Mouse (Mus musculus) CH12.LX (cell line): Measurements from ENCODE around the gene Dazap1. TPM values are rescaled to one million over a fixed set of nuclear protein-coding genes. Genes with fewer than 3 reads are reported as not detected.

Source experiments
- DNase-seq: peaks from one replicate; pipeline ENCODE4 v3.0.0-alpha.2; 2013; ENCODE audit errors: extremely low read depth
- H3K27ac ChIP-seq: 2 replicates; pipeline ENCODE4 v1.5.1; 2012; ENCODE audit warnings: low read depth, mild to moderate bottlenecking, control low read depth, moderate library complexity; ENCODE audit not compliant: insufficient read depth
- H3K27me3 ChIP-seq: replicated peaks from 2 replicates; pipeline ENCODE3; 2012; ENCODE audit warnings: inconsistent platforms
- H3K36me3 ChIP-seq, 2 experiments: replicated peaks in 1 of 2; 2 replicates each; pipeline versions ENCODE3 to v1.6.1; 2012; ENCODE audit warnings: inconsistent platforms in 1 of 2, low read length in 1 of 2, mild to moderate bottlenecking in 1 of 2, mixed read lengths in 1 of 2, moderate library complexity in 1 of 2; ENCODE audit not compliant: control insufficient read depth in 1 of 2, insufficient read depth in 1 of 2
- H3K4me1 ChIP-seq, 2 experiments: 2 replicates each; pipeline ENCODE4 v1.6.1; 2012; ENCODE audit warnings: inconsistent platforms in 1 of 2, moderate library complexity in 1 of 2; ENCODE audit not compliant: insufficient read depth in 2 of 2, control insufficient read depth in 1 of 2
- H3K4me2 ChIP-seq: 2 replicates; pipeline ENCODE4 v1.6.1; 2012; ENCODE audit warnings: low read depth, mild to moderate bottlenecking, control low read depth; ENCODE audit not compliant: poor library complexity, insufficient read depth, severe bottlenecking
- H3K4me3 ChIP-seq, 3 experiments: fragments of 150-350 bp in 1 of 3; sonication (generic) in 1 of 3; replicated peaks in 1 of 3; 2 replicates each; pipeline versions ENCODE3 to v1.5.1; 2011 to 2012; ENCODE audit warnings: low read depth in 2 of 3, low read length in 2 of 3, mild to moderate bottlenecking in 2 of 3, moderate library complexity in 2 of 3, control low read depth in 1 of 3, improper control_type of control experiment in 1 of 3, inconsistent platforms in 1 of 3, mixed read lengths in 1 of 3; ENCODE audit not compliant: poor library complexity in 1 of 3
- H3K79me2 ChIP-seq: replicated peaks from 2 replicates; pipeline ENCODE4 v1.6.1; 2012; ENCODE audit warnings: mild to moderate bottlenecking, moderate library complexity; ENCODE audit not compliant: control insufficient read depth, poor library complexity, insufficient read depth, severe bottlenecking; ENCODE audit errors: extremely low read depth
- H3K9ac ChIP-seq: 2 replicates; pipeline ENCODE4 v1.6.1; 2012; ENCODE audit warnings: low read depth, mild to moderate bottlenecking, control low read depth, moderate library complexity; ENCODE audit not compliant: insufficient read depth
- H3K9me3 ChIP-seq: replicated peaks from 2 replicates; pipeline ENCODE3; 2012; ENCODE audit warnings: low read length, inconsistent platforms, mixed read lengths
- BHLHE40 ChIP-seq: IDR thresholded peaks from 2 replicates; pipeline ENCODE4 v1.6.1; 2011; ENCODE audit warnings: mild to moderate bottlenecking, low read depth, low read length, improper control_type of control experiment
- CHD1 ChIP-seq: IDR thresholded peaks from 2 replicates; pipeline ENCODE4 v1.6.1; 2012; ENCODE audit warnings: low read depth, low read length, improper control_type of control experiment, inconsistent platforms
- CHD2 ChIP-seq: IDR thresholded peaks from 2 replicates; pipeline ENCODE4 v1.6.1; 2011; ENCODE audit warnings: low read length, improper control_type of control experiment
- CTCF ChIP-seq, 2 experiments: IDR thresholded peaks in 1 of 2; conservative IDR thresholded peaks in 1 of 2; 2 replicates each; pipeline ENCODE4 v1.5.1; 2011 to 2012; ENCODE audit warnings: low read depth in 2 of 2, low read length in 2 of 2, improper control_type of control experiment in 1 of 2, inconsistent platforms in 1 of 2, mild to moderate bottlenecking in 1 of 2, moderate library complexity in 1 of 2
- E2F4 ChIP-seq: IDR thresholded peaks from 2 replicates; pipeline ENCODE4 v1.6.1; 2011; ENCODE audit warnings: low read depth, low read length, improper control_type of control experiment; ENCODE audit not compliant: insufficient replicate concordance
- ELF1 ChIP-seq: IDR thresholded peaks from 2 replicates; pipeline ENCODE4 v1.6.1; 2014; ENCODE audit warnings: low read depth, mild to moderate bottlenecking, inconsistent platforms, low read length, improper control_type of control experiment
- EP300 ChIP-seq: IDR thresholded peaks from 2 replicates; pipeline ENCODE4 v1.6.1; 2011; ENCODE audit warnings: low read length, improper control_type of control experiment
- ETS1 ChIP-seq: conservative IDR thresholded peaks from 2 replicates; pipeline ENCODE4 v1.6.1; 2012; ENCODE audit warnings: low read depth, mild to moderate bottlenecking, inconsistent platforms, low read length, improper control_type of control experiment, moderate library complexity
- GABPA ChIP-seq: IDR thresholded peaks from 2 replicates; pipeline ENCODE4 v1.6.1; 2012; ENCODE audit warnings: low read depth, low read length, improper control_type of control experiment, inconsistent platforms; ENCODE audit not compliant: insufficient replicate concordance
- HCFC1 ChIP-seq: IDR thresholded peaks from 2 replicates; pipeline ENCODE4 v1.6.1; 2012; ENCODE audit warnings: low read depth, mild to moderate bottlenecking, inconsistent platforms, low read length, improper control_type of control experiment
- IRF4 ChIP-seq: IDR thresholded peaks from 2 replicates; pipeline ENCODE4 v1.6.1; 2014; ENCODE audit warnings: low read depth, mild to moderate bottlenecking, inconsistent platforms, low read length, improper control_type of control experiment
- JUN ChIP-seq: IDR thresholded peaks from 2 replicates; pipeline ENCODE4 v1.6.1; 2011; ENCODE audit warnings: low read depth, mild to moderate bottlenecking, low read length, improper control_type of control experiment, moderate library complexity; ENCODE audit not compliant: insufficient read depth
- JUND ChIP-seq: conservative IDR thresholded peaks from 2 replicates; pipeline ENCODE4 v1.6.1; 2011; ENCODE audit warnings: low read depth, low read length, improper control_type of control experiment
- KAT2A ChIP-seq: IDR thresholded peaks from 2 replicates; pipeline ENCODE4 v1.6.1; 2012; ENCODE audit warnings: low read length, improper control_type of control experiment, inconsistent platforms; ENCODE audit not compliant: insufficient replicate concordance
- MAFK ChIP-seq: IDR thresholded peaks from 2 replicates; pipeline ENCODE4 v1.6.1; 2011; ENCODE audit warnings: low read length, improper control_type of control experiment; ENCODE audit not compliant: insufficient replicate concordance
- MAX ChIP-seq: IDR thresholded peaks from 2 replicates; pipeline ENCODE4 v1.6.1; 2011; ENCODE audit warnings: low read length, improper control_type of control experiment
- MAZ ChIP-seq: IDR thresholded peaks from 2 replicates; pipeline ENCODE4 v1.6.1; 2012; ENCODE audit warnings: low read depth, mild to moderate bottlenecking, inconsistent platforms, low read length, improper control_type of control experiment, moderate library complexity
- MEF2A ChIP-seq: IDR thresholded peaks from 2 replicates; pipeline ENCODE4 v1.6.1; 2014; ENCODE audit warnings: low read depth, mild to moderate bottlenecking, inconsistent platforms, low read length, improper control_type of control experiment, borderline replicate concordance
- MXI1 ChIP-seq: IDR thresholded peaks from 2 replicates; pipeline ENCODE4 v1.6.1; 2011; ENCODE audit warnings: mild to moderate bottlenecking, low read depth, low read length, improper control_type of control experiment
- MYC ChIP-seq: IDR thresholded peaks from 2 replicates; pipeline ENCODE4 v1.6.1; 2011; ENCODE audit warnings: low read depth, mild to moderate bottlenecking, improper control_type of control experiment, low read length
- NELFE ChIP-seq: IDR thresholded peaks from 2 replicates; pipeline ENCODE4 v1.6.1; 2011; ENCODE audit warnings: low read depth, low read length, improper control_type of control experiment
- NRF1 ChIP-seq: IDR thresholded peaks from 2 replicates; pipeline ENCODE4 v1.6.1; 2014; ENCODE audit warnings: low read depth, mild to moderate bottlenecking, inconsistent platforms, low read length, improper control_type of control experiment, moderate library complexity
- PAX5 ChIP-seq: IDR thresholded peaks from 2 replicates; pipeline ENCODE4 v1.6.1; 2012; ENCODE audit warnings: low read length, inconsistent platforms, mixed read lengths
- POLR2A ChIP-seq: IDR thresholded peaks from 2 replicates; pipeline ENCODE4 v1.6.1; 2011; ENCODE audit warnings: low read depth, mild to moderate bottlenecking, improper control_type of control experiment, low read length
- POLR2AphosphoS2 ChIP-seq: IDR thresholded peaks from 2 replicates; pipeline ENCODE4 v1.6.1; 2011; ENCODE audit warnings: low read depth, low read length, improper control_type of control experiment
- RAD21 ChIP-seq: IDR thresholded peaks from 2 replicates; pipeline ENCODE4 v1.6.1; 2011; ENCODE audit warnings: low read depth, mild to moderate bottlenecking, low read length, improper control_type of control experiment, moderate library complexity
- RCOR1 ChIP-seq: conservative IDR thresholded peaks from 2 replicates; pipeline ENCODE4 v1.6.1; 2012; ENCODE audit warnings: low read depth, mild to moderate bottlenecking, inconsistent platforms, low read length, improper control_type of control experiment
- SIN3A ChIP-seq: IDR thresholded peaks from 2 replicates; pipeline ENCODE4 v1.6.1; 2012; ENCODE audit warnings: low read length, improper control_type of control experiment, inconsistent platforms
- SMC3 ChIP-seq: IDR thresholded peaks from 2 replicates; pipeline ENCODE4 v1.6.1; 2011; ENCODE audit warnings: low read depth, low read length, improper control_type of control experiment
- TBP ChIP-seq: conservative IDR thresholded peaks from 2 replicates; pipeline ENCODE4 v1.6.1; 2011; ENCODE audit warnings: low read depth, low read length, improper control_type of control experiment
- TCF12 ChIP-seq: IDR thresholded peaks from 2 replicates; pipeline ENCODE4 v1.6.1; 2014; ENCODE audit warnings: low read depth, mild to moderate bottlenecking, inconsistent platforms, low read length, improper control_type of control experiment
- UBTF ChIP-seq: IDR thresholded peaks from 2 replicates; pipeline ENCODE4 v1.6.1; 2012; ENCODE audit warnings: low read depth, mild to moderate bottlenecking, inconsistent platforms, low read length, improper control_type of control experiment, moderate library complexity
- USF1 ChIP-seq: IDR thresholded peaks from 2 replicates; pipeline ENCODE4 v1.6.1; 2014; ENCODE audit warnings: low read depth, mild to moderate bottlenecking, inconsistent platforms, low read length, improper control_type of control experiment
- USF2 ChIP-seq: conservative IDR thresholded peaks from 2 replicates; pipeline ENCODE4 v1.6.1; 2011; ENCODE audit warnings: low read depth, low read length, improper control_type of control experiment
- ZC3H11A ChIP-seq: IDR thresholded peaks from 2 replicates; pipeline ENCODE4 v1.6.1; 2012; ENCODE audit warnings: low read depth, mild to moderate bottlenecking, inconsistent platforms, low read length, improper control_type of control experiment
- ZKSCAN1 ChIP-seq: IDR thresholded peaks from 2 replicates; pipeline ENCODE4 v1.6.1; 2012; ENCODE audit warnings: low read depth, inconsistent platforms, low read length, improper control_type of control experiment, borderline replicate concordance
- ZMIZ1 ChIP-seq: IDR thresholded peaks from 2 replicates; pipeline ENCODE4 v1.6.1; 2012; ENCODE audit warnings: low read depth, mild to moderate bottlenecking, inconsistent platforms, low read length, improper control_type of control experiment
- ZNF384 ChIP-seq: IDR thresholded peaks from 2 replicates; pipeline ENCODE4 v1.6.1; 2012; ENCODE audit warnings: low read depth, low read length, improper control_type of control experiment, inconsistent platforms
- dilution Hi-C: fragments of 300-500 bp; cut with MboI; formaldehyde crosslinking; loops from 2 replicates; pipeline ENCODE4 v1.14.3; 2020; ENCODE audit warnings: low sequenced_read_pairs; ENCODE audit not compliant: extremely low pct_unique_long_range_greater_than_20kb, extremely low pct_ligation_motif_present
- in situ Hi-C: fragments of 300-500 bp; cut with MboI; formaldehyde crosslinking; loops from 3 replicates; pipeline ENCODE4 v1.14.3; 2019; ENCODE audit warnings: low sequenced_read_pairs, low pct_ligation_motif_present, low pct_unique_long_range_greater_than_20kb, mixed read lengths
- polyA plus RNA-seq: library from polyadenylated mRNA; unstranded; fragments of >175 nt; gene quantifications from 2 replicates; pipeline ENCODE4 v1.2.1, GENCODE M21; 2012; ENCODE audit warnings: low read depth; ENCODE audit not compliant: insufficient read length
- total RNA-seq, 2 experiments: library from RNA; depleted of rRNA; stranded (reverse); fragments of 300-350 nt in 1 of 2; fragments of >200 nt in 1 of 2; gene quantifications; 2 replicates each; pipeline ENCODE4 v1.2.3; 2012 to 2014

Dazap1 gene
- total and polyA plus RNA-seq, 3 experiments: 162 to 236 (median 187) TPM

DNA sequence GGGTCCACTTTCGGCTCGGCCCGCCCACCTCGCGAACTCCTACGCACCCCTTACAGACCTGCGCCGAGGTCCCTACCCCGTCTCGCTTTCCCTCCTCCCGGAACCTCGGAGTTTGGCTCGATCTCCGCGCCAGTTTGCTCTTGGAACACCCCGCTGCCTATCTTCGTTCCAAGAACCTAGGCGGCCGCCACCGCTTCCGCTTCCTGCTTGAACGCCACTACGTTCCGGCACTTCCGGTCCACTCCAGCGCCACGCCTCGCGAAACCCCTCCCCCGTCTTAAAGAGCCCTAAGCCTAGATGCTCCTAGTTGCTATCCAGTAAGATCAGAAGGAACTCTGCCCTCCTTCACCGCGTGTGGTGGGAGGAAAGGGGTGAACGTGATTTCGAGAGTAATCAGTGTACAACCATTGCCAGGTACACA, 59.1 kb downstream of the Dazap1 start, which contains the start of gene 2310011J03Rik:
Gene 2310011J03Rik (minus strand): TSS at position 198 of the 421 bp plus-strand sequence.
- Histone ChIP-seq H3K36me3 (peaks cover 20 to 42% of the 10 kb centered on the region in 2 experiments), H3K4me2 (peak within 1 kb of the TSS; percentile 68), H3K9ac (peak within 1 kb of the TSS; percentile 65), H3K4me1 (peaks cover 43 to 48% of the 10 kb centered on the region in 2 experiments), H3K4me3 (peak within 1 kb of the TSS; percentile 76 to 96 (median 95)), H3K27ac (peak within 1 kb of the TSS; percentile 81), H3K79me2 (peaks cover 13% of the 10 kb centered on the region), H3K27me3 (peaks cover 9% of the 10 kb centered on the region), H3K9me3 (no peaks in the 10 kb centered on the region)
- TF ChIP-seq TCF12: peak; percentile 76; the same call in 1 of the 2 replicates
- TF ChIP-seq E2F4: no peak
- TF ChIP-seq JUN: no peak
- TF ChIP-seq NRF1: 0 out of 2 replicates have a peak, but pooled peaks have one; percentile 42
- peak; percentile 95 for TF ChIP-seq NELFE
- TF ChIP-seq RAD21: no peak
- no peak; the same call in 1 of the 2 replicates for TF ChIP-seq MEF2A
- TF ChIP-seq ELF1: peak; percentile 99
- TF ChIP-seq ETS1: no peak
- no peak for TF ChIP-seq USF1
- peak; percentile 81; the same call in 1 of the 2 replicates for TF ChIP-seq POLR2AphosphoS2
- TF ChIP-seq SIN3A: peak; percentile 96
- no peak for TF ChIP-seq ZKSCAN1
- TF ChIP-seq HCFC1: peak; percentile 84
- TF ChIP-seq MYC: peak; percentile 58; the same call in 1 of the 2 replicates
- TF ChIP-seq ZC3H11A: no peak
- no peak for TF ChIP-seq GABPA
- TF ChIP-seq MAZ: peak; percentile 91
- TF ChIP-seq CHD2: peak; percentile 77
- TF ChIP-seq UBTF: no peak
- no peak for TF ChIP-seq SMC3
- no peak for TF ChIP-seq CTCF (conservative IDR thresholded peaks at IDR 0.05 in 1 of 2, IDR thresholded peaks at IDR 0.05 in 1 of 2; ENCODE audit: low read depth in 2 of 2, low read length in 2 of 2)
- 0 out of 2 replicates have a peak, but pooled peaks have one; percentile 52 for TF ChIP-seq CHD1
- peak; percentile 26; the same call in 1 of the 2 replicates for TF ChIP-seq IRF4
- TF ChIP-seq MAFK: no peak
- no peak for TF ChIP-seq ZNF384
- no peak for TF ChIP-seq RCOR1
- TF ChIP-seq JUND: no peak
- no peak; the same call in 1 of the 2 replicates for TF ChIP-seq EP300
- no peak for TF ChIP-seq PAX5
- peak; percentile 76 for TF ChIP-seq TBP
- peak; percentile 83 for TF ChIP-seq MXI1
- peak; percentile 91 for TF ChIP-seq POLR2A
- TF ChIP-seq MAX: no peak
- TF ChIP-seq BHLHE40: peak; percentile 54
- 0 out of 2 replicates have a peak, but pooled peaks have one; percentile 54 for TF ChIP-seq KAT2A
- TF ChIP-seq USF2: no peak
- TF ChIP-seq ZMIZ1: peak; percentile 90
- DNase-seq: peak; percentile 96
- dilution Hi-C loops (no loop called here), in situ Hi-C loops (no loop called here)
